Mouse (Mus musculus) liver, adult 2 months (tissue): Measurements from ENCODE around the gene Nudt3. TPM values are rescaled to one million over a fixed set of nuclear protein-coding genes. Genes with fewer than 3 reads are reported as not detected.
A peak's percentile ranks its signal among the peaks of the same experiment; 100 is the strongest.

Source experiments
- DNase-seq: peaks from one replicate; pipeline ENCODE4 v3.0.0-alpha.2; 2011; ENCODE audit warnings: low read depth, low spot score; ENCODE audit errors: extremely low read depth
- H3K27ac ChIP-seq: fragments of 200-500 bp; replicated peaks from 2 replicates; pipeline ENCODE4 v1.5.1; 2012; ENCODE audit warnings: low read depth, mild to moderate bottlenecking, control low read depth, inconsistent platforms, low read length; ENCODE audit not compliant: insufficient read depth
- H3K27me3 ChIP-seq: fragments of 200-500 bp; 2 replicates; pipeline ENCODE4 v1.6.1; 2012; ENCODE audit warnings: mild to moderate bottlenecking, moderate library complexity, low read length, inconsistent platforms; ENCODE audit not compliant: control insufficient read depth, insufficient read depth
- H3K36me3 ChIP-seq: fragments of 200-500 bp; 2 replicates; pipeline ENCODE4 v1.6.1; 2012; ENCODE audit warnings: low read length, inconsistent platforms; ENCODE audit not compliant: control insufficient read depth, insufficient read depth
- H3K4me1 ChIP-seq: fragments of 200-500 bp; 2 replicates; pipeline ENCODE4 v1.6.1; 2011; ENCODE audit warnings: low read length; ENCODE audit not compliant: control insufficient read depth, insufficient read depth
- H3K4me3 ChIP-seq: fragments of 200-500 bp; 2 replicates; pipeline ENCODE4 v1.5.1; 2011; ENCODE audit warnings: low read depth, mild to moderate bottlenecking, control low read depth, low read length, moderate library complexity; ENCODE audit not compliant: insufficient read depth
- H3K79me2 ChIP-seq: fragments of 200-500 bp; 2 replicates; pipeline ENCODE4 v1.6.1; 2012; ENCODE audit warnings: inconsistent platforms, mild to moderate bottlenecking, low read length, moderate library complexity; ENCODE audit not compliant: control insufficient read depth, insufficient read depth
- H3K9ac ChIP-seq: fragments of 200-500 bp; 2 replicates; pipeline ENCODE4 v1.6.1; 2012; ENCODE audit warnings: low read depth, mild to moderate bottlenecking, control low read depth, inconsistent platforms, low read length
- CTCF ChIP-seq: fragments of 200-500 bp; IDR thresholded peaks from 2 replicates; pipeline ENCODE4 v1.5.1; 2011; ENCODE audit warnings: low read depth, low read length, control low read depth
- POLR2A ChIP-seq: fragments of 200-500 bp; IDR thresholded peaks from 2 replicates; pipeline ENCODE4 v1.6.1; 2011; ENCODE audit warnings: low read length, control low read depth; ENCODE audit not compliant: insufficient read depth; ENCODE audit errors: extremely low read depth
- WGBS: fragments of 180-500 bp; shearing (Covaris S2); methylation state at CpG from one replicate; pipeline ENCODE4 v1.1.7; 2018; 5-methylcytosine and 5-hydroxymethylcytosine counted together
- polyA plus RNA-seq: library from polyadenylated mRNA; depleted of rRNA; stranded (reverse); fragments of >200 nt; gene quantifications from 2 replicates; pipeline ENCODE4 v1.2.3, GENCODE M21; 2012
- total RNA-seq: library from RNA; depleted of rRNA; stranded (reverse); fragments of >200 nt; gene quantifications from 2 replicates; pipeline ENCODE4 v1.2.3, GENCODE M21; 2014

The Nudt3 gene
- total and polyA plus RNA-seq, 2 experiments: 19.5 to 25.5 TPM

GRCm38 (mm10) chr17:27555075-27555511 is 68.2 kb downstream of the Nudt3 start:
- TF ChIP-seq POLR2A (no peak), CTCF (no peak)
- Histone ChIP-seq H3K4me3 (peak overlapping the region; percentile 17; the same call in 1 of the 2 replicates), H3K27me3 (no peaks in the 10 kb centered on the region), H3K9ac (peak overlapping the region; percentile 65), H3K4me1 (peaks cover 5% of the 10 kb centered on the region), H3K36me3 (no peaks in the 10 kb centered on the region), H3K79me2 (0 out of 2 replicates have a peak, but pooled peaks cover 6% of the 10 kb centered on the region), H3K27ac (no peak overlapping the region)
- DNase-seq: no peak
- WGBS: 26% methylated on average over 28 of the region's 39 CpGs

- no peaks in the 10 kb centered on the region for H3K36me3 ChIP-seq
- WGBS: 85% methylated on average over 20 of the region's 20 CpGs
- no peak for TF ChIP-seq POLR2A
- no peak for TF ChIP-seq CTCF
- no peak overlapping the region for H3K27ac ChIP-seq
- DNase-seq: peak; percentile 24
- H3K4me3 ChIP-seq: no peak overlapping the region
- no peaks in the 10 kb centered on the region for H3K27me3 ChIP-seq
- peaks cover 5% of the 10 kb centered on the region for H3K4me1 ChIP-seq
- no peak overlapping the region for H3K9ac ChIP-seq
- H3K79me2 ChIP-seq: 0 out of 2 replicates have a peak, but pooled peaks cover 6% of the 10 kb centered on the region
Observed at GRCm38 (mm10) chr17:27554062-27554960, 69.0 kb downstream of the Nudt3 start.

- H3K36me3 ChIP-seq: no peaks in the 10 kb centered on the region
- 24% methylated on average over 23 of the region's 23 CpGs for WGBS
- H3K4me1 ChIP-seq: peaks cover 9% of the 10 kb centered on the region
- no peak for TF ChIP-seq POLR2A
- no peak for TF ChIP-seq CTCF
- no peaks in the 10 kb centered on the region for H3K27me3 ChIP-seq
- H3K4me3 ChIP-seq: no peak overlapping the region
- no peak overlapping the region for H3K9ac ChIP-seq
- H3K27ac ChIP-seq: peak overlapping the region; percentile 14
- DNase-seq: peak; percentile 97
- 0 out of 2 replicates have a peak, but pooled peaks cover 4% of the 10 kb centered on the region for H3K79me2 ChIP-seq
Observed at GRCm38 (mm10) chr17:27552215-27553201, 70.8 kb downstream of the Nudt3 start.

GRCm38 (mm10) chr17:27551393-27551940 is 71.8 kb downstream of the Nudt3 start:
- peaks cover 10% of the 10 kb centered on the region for H3K4me1 ChIP-seq
- 90% methylated on average over 10 of the region's 10 CpGs for WGBS
- TF ChIP-seq CTCF (no peak), POLR2A (no peak)
- no peak overlapping the region for H3K27ac ChIP-seq
- no peak overlapping the region for H3K4me3 ChIP-seq
- DNase-seq: no peak
- no peaks in the 10 kb centered on the region for H3K79me2 ChIP-seq
- H3K9ac ChIP-seq: no peak overlapping the region
- no peaks in the 10 kb centered on the region for H3K27me3 ChIP-seq
- no peaks in the 10 kb centered on the region for H3K36me3 ChIP-seq

- Histone ChIP-seq H3K4me1 (peaks cover 10% of the 10 kb centered on the region), H3K36me3 (no peaks in the 10 kb centered on the region), H3K79me2 (no peaks in the 10 kb centered on the region), H3K27me3 (no peaks in the 10 kb centered on the region), H3K4me3 (no peak overlapping the region), H3K27ac (no peak overlapping the region), H3K9ac (no peak overlapping the region)
- WGBS: 94% methylated on average over 8 of the region's 8 CpGs
- TF ChIP-seq POLR2A (no peak), CTCF (no peak)
- no peak for DNase-seq
Observed at GRCm38 (mm10) chr17:27549234-27549633, 74.1 kb downstream of the Nudt3 start.
